Mouse (Mus musculus) megakaryocyte progenitor cell, adult 5-6 weeks (primary cell): ENCODE results near the gene Asb1. TPM values are rescaled to one million over a fixed set of nuclear protein-coding genes. Genes with fewer than 3 reads are reported as not detected.

Experiments
- ATAC-seq: replicated peaks from 2 replicates; pipeline ENCODE4 v1.8.0; 2016; ENCODE audit warnings: mild to moderate bottlenecking, moderate TSS enrichment, inconsistent platforms; ENCODE audit not compliant: poor library complexity
- total RNA-seq, 2 experiments: library from RNA; stranded (forward) in 1 of 2; stranded (reverse) in 1 of 2; fragments of 157-497, 149-512 nt in 1 of 2; fragments of 200-1000 nt in 1 of 2; gene quantifications; 2 replicates each; pipeline versions ENCODE4 v1.2.3 to v1.2.4; 2015 to 2017

Asb1 gene
- total RNA-seq, 2 experiments from 2014 or later = 5.2 to 6.1 TPM

- ATAC-seq = no peak
Measured at GRCm38 (mm10) chr1:91601362-91602096, 61.2 kb downstream of the Asb1 start.

- ATAC-seq = no peak
Measured at GRCm38 (mm10) chr1:91605632-91606031, 65.3 kb downstream of the Asb1 start.

- no peak for ATAC-seq
Measured at GRCm38 (mm10) chr1:91606701-91607100, 66.4 kb downstream of the Asb1 start.

DNA sequence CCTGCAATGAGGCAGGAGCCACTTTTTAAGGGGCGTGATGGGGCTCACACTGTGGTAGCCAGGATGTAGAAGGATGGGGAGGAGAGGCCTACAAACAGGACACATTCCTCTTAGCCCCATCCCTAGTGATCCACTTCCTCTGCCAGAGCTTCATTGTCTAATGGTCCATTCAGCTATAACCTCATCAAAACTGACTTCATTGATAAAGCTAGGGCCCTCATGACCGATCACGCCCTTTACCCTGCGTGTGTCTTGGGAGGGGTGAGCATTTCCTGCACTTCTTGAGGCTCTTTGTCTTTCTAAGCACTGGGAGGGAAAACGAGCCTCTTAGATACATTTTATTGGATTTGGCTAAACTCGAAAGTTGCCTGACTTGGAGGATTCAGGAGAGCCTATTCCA lies 66.8 kb downstream of the Asb1 start:
- ATAC-seq = no peak

Other genes starting within 250 kb of the Asb1 start
- 19.8 and 20.0 TPM in 2 replicates for gene Scly, start 242.2 kb upstream of the Asb1 start, total RNA-seq (2015)
- 21.1 and 23.6 TPM in 2 replicates for gene Scly, start 242.2 kb upstream of the Asb1 start, total RNA-seq (2017)
- gene Espnl, start 218.5 kb upstream of the Asb1 start, total RNA-seq (2015) = 0.05 and 0.17 TPM in 2 replicates
- gene Espnl, start 218.5 kb upstream of the Asb1 start, total RNA-seq (2017) = 0.03 and 0.17 TPM in 2 replicates
- gene Klhl30, start 189.5 kb upstream of the Asb1 start, total RNA-seq (2015) = not detected in 2 replicates
- gene Klhl30, start 189.5 kb upstream of the Asb1 start, total RNA-seq (2017) = 0.07 TPM in 1 of 2 replicates, not detected in the other
- gene Erfe, start 174.1 kb upstream of the Asb1 start, total RNA-seq (2015) = 1.7 TPM in 1 of 2 replicates, not detected in the other
- gene Erfe, start 174.1 kb upstream of the Asb1 start, total RNA-seq (2017) = 0.50 and 2.5 TPM in 2 replicates
- gene Ilkap, start 141.7 kb upstream of the Asb1 start, total RNA-seq (2015) = 71.6 and 91.4 TPM in 2 replicates
- gene Ilkap, start 141.7 kb upstream of the Asb1 start, total RNA-seq (2017) = 120 and 137 TPM in 2 replicates
- 34.4 and 35.4 TPM in 2 replicates for gene Hes6, start 126.5 kb upstream of the Asb1 start, total RNA-seq (2015)
- gene Hes6, start 126.5 kb upstream of the Asb1 start, total RNA-seq (2017) = 30.4 and 39.6 TPM in 2 replicates
- gene Per2, start 81.2 kb upstream of the Asb1 start, total RNA-seq (2015) = 7.0 and 7.8 TPM in 2 replicates
- 4.0 and 4.4 TPM in 2 replicates for gene Per2, start 81.2 kb upstream of the Asb1 start, total RNA-seq (2017)
- 3.1 and 4.9 TPM in 2 replicates for gene Traf3ip1, start 45.9 kb upstream of the Asb1 start, total RNA-seq (2015)
- gene Traf3ip1, start 45.9 kb upstream of the Asb1 start, total RNA-seq (2017) = 3.3 and 5.3 TPM in 2 replicates